Comparison of ENCODE assay signal across 12 mouse cellular contexts in the genomic region with DNA sequence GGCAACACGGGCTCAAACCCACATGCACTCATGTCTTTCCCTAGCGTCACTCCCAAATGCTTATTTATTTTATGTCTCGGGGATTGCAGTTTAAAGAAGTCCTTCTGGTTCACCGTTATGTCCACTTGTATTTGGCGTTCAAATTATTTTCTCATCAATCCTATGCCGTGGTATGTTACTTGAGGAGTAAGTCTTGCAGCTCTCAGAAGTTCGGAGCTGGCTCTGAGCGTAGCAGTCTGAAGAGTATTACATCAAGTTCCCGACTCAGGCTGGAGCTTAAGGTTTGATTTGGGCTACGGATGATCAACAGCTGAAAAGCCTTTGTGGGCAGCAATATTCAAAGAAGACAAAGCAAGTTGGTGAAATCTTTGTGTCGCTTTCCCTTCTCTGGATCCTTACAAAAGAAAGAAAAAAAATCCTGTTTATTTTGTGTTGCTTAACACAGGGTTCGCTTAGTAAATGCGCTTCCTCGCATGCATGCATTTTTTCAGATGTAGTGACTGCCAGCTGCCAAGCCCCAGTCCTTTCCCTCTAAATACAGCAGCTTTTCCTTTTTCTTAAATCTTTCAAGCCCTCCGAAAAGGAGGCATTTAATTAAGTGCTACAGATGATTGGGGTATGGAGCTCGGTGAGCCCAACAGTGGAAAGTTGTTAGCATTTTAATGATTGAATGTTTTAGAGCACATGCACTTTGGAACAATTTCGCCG.
DNase-seq lines count a peak whose midpoint lies in the region; ATAC-seq and TF ChIP-seq lines count a peak whose summit lies in the region.
"Had no signal": no experiment of that assay in that cellular context is flagged by ENCODE, and none has a peak within 500 bp of the region (broad histone marks: within the 10 kb centered on the region; RNA-seq: fewer than 3 reads in every experiment).

No protein-coding gene starts in this region.

- H3K27ac ChIP-seq in hindbrain, embryonic 14.5 days = no peak overlapping the region
- H3K27ac ChIP-seq in hindbrain, embryonic 10.5 days = no peak overlapping the region
- H3K27ac ChIP-seq in testis, adult 2 months (ENCODE audit: control insufficient read depth, insufficient read depth, low read depth, low read length) = peak overlapping the region; percentile 25
- peak overlapping the region; percentile 65 for H3K27ac ChIP-seq in midbrain, embryonic 10.5 days (replicated peaks)
- H3K27ac ChIP-seq: hindbrain, embryonic 15.5 days; macrophage; neural tube, embryonic 12.5 days had no signal

- no peak for ATAC-seq in hindbrain, embryonic 14.5 days (ENCODE audit: low FRiP score)

- no peak for DNase-seq in hindbrain, embryonic 14.5 days (ENCODE audit: low spot score)
- no peak for DNase-seq in hindbrain, embryonic 10.5 days (ENCODE audit: low spot score)
- DNase-seq in testis, postnatal 10 days (ENCODE audit: low spot score) = no peak
- no peak for DNase-seq in midbrain, embryonic 10.5 days (ENCODE audit: low spot score)
- no peak for DNase-seq in MN1 (ENCODE audit: low spot score)
- no peak for DNase-seq in spleen, postnatal 4 days (ENCODE audit: low spot score in 2 of 2)
- DNase-seq in cerebellum, adult 11-12 months = no peak
- DNase-seq: left cerebral cortex, postnatal 4 days had no signal

- H3K36me3 ChIP-seq in hindbrain, embryonic 14.5 days (replicated peaks; ENCODE audit: control insufficient read depth, insufficient read depth) = no peaks in the 10 kb centered on the region
- no peaks in the 10 kb centered on the region for H3K36me3 ChIP-seq in hindbrain, embryonic 10.5 days
- no peaks in the 10 kb centered on the region for H3K36me3 ChIP-seq in testis, adult 2 months (ENCODE audit: control insufficient read depth, insufficient read depth, low read length)
- H3K36me3 ChIP-seq in midbrain, embryonic 10.5 days = no peaks in the 10 kb centered on the region
- H3K36me3 ChIP-seq: hindbrain, embryonic 15.5 days; neural tube, embryonic 12.5 days had no signal

- 51% methylated on average over 18 of the region's 18 CpGs for WGBS in hindbrain, embryonic 14.5 days
- 65% methylated on average over 18 of the region's 18 CpGs for WGBS in hindbrain, embryonic 10.5 days
- WGBS in midbrain, embryonic 10.5 days = 47% methylated on average over 18 of the region's 18 CpGs

- H3K4me3 ChIP-seq in hindbrain, embryonic 14.5 days (replicated peaks; ENCODE audit: low read length) = no peak overlapping the region
- no peak overlapping the region for H3K4me3 ChIP-seq in hindbrain, embryonic 10.5 days
- H3K4me3 ChIP-seq in testis, adult 2 months (ENCODE audit: control insufficient read depth, low read depth, low read length) = no peak overlapping the region
- H3K4me3 ChIP-seq in midbrain, embryonic 10.5 days = peak overlapping the region; percentile 27; the same call in 1 of the 2 replicates
- H3K4me3 ChIP-seq: hindbrain, embryonic 15.5 days; neural tube, embryonic 12.5 days had no signal

- no peak for TF ChIP-seq CTCF in testis, adult 2 months (IDR thresholded peaks at IDR 0.05; ENCODE audit: control insufficient read depth, insufficient read depth, insufficient replicate concordance, low read depth, low read length)

- H3K4me2 ChIP-seq in hindbrain, embryonic 14.5 days (replicated peaks) = peak overlapping the region; percentile 10; the same call in 1 of the 2 replicates
- H3K4me2 ChIP-seq: hindbrain, embryonic 15.5 days; neural tube, embryonic 12.5 days had no signal

- no peaks in the 10 kb centered on the region for H3K4me1 ChIP-seq in hindbrain, embryonic 14.5 days (replicated peaks; ENCODE audit: control insufficient read depth, insufficient read depth, low read length)
- H3K4me1 ChIP-seq in hindbrain, embryonic 10.5 days (replicated peaks) = 0 out of 2 replicates have a peak, but pooled peaks cover 3% of the 10 kb centered on the region
- H3K4me1 ChIP-seq in testis, adult 2 months (ENCODE audit: control insufficient read depth, insufficient read depth, low read length) = no peaks in the 10 kb centered on the region
- peaks cover 14% of the 10 kb centered on the region for H3K4me1 ChIP-seq in midbrain, embryonic 10.5 days
- H3K4me1 ChIP-seq: hindbrain, embryonic 15.5 days; neural tube, embryonic 12.5 days had no signal

- H3K9ac ChIP-seq in hindbrain, embryonic 14.5 days = no peak overlapping the region
- H3K9ac ChIP-seq: hindbrain, embryonic 15.5 days; neural tube, embryonic 12.5 days had no signal

- H3K9me3 ChIP-seq in hindbrain, embryonic 14.5 days (ENCODE audit: control insufficient read depth, low read length) = no peaks in the 10 kb centered on the region
- no peaks in the 10 kb centered on the region for H3K9me3 ChIP-seq in hindbrain, embryonic 10.5 days
- 0 out of 2 replicates have a peak, but pooled peaks cover 3% of the 10 kb centered on the region for H3K9me3 ChIP-seq in midbrain, embryonic 10.5 days (replicated peaks)
- H3K9me3 ChIP-seq: hindbrain, embryonic 15.5 days; neural tube, embryonic 12.5 days had no signal

- H3K27me3 ChIP-seq in hindbrain, embryonic 14.5 days (ENCODE audit: control insufficient read depth, insufficient read depth, low read length) = no peaks in the 10 kb centered on the region
- no peaks in the 10 kb centered on the region for H3K27me3 ChIP-seq in hindbrain, embryonic 10.5 days (ENCODE audit: insufficient read depth, poor library complexity, severe bottlenecking)
- no peaks in the 10 kb centered on the region for H3K27me3 ChIP-seq in testis, adult 2 months (ENCODE audit: control insufficient read depth, insufficient read depth, low read length)
- H3K27me3 ChIP-seq in midbrain, embryonic 10.5 days (ENCODE audit: low read depth, poor library complexity, severe bottlenecking) = no peaks in the 10 kb centered on the region
- H3K27me3 ChIP-seq: hindbrain, embryonic 15.5 days; neural tube, embryonic 12.5 days had no signal

- TF ChIP-seq POLR2A in testis, adult 2 months (IDR thresholded peaks at IDR 0.05; ENCODE audit: control insufficient read depth, low read depth, low read length) = no peak

Comparison
In these comparisons a context has a peak if more than half of its experiments do, and no peak if none do; other contexts are left out.
1. H3K27ac ChIP-seq: peak in testis, adult 2 months (single experiment) and midbrain, embryonic 10.5 days (single experiment); none in hindbrain, embryonic 14.5 days (single experiment) and hindbrain, embryonic 10.5 days (single experiment).